15 mouse cellular contexts compared by ENCODE assay signal in genomic region chr8:8648686-8649085, GRCm38 (mm10). TPM values are rescaled to one million over a fixed set of nuclear protein-coding genes. Genes with fewer than 3 reads are reported as not detected.
DNase-seq lines count a peak whose midpoint lies in the region; ATAC-seq and TF ChIP-seq lines count a peak whose summit lies in the region.
"Had no signal": no experiment of that assay in that cellular context is flagged by ENCODE, and none has a peak within 500 bp of the region (broad histone marks: within the 10 kb centered on the region; RNA-seq: fewer than 3 reads in every experiment).

No protein-coding gene starts in this region.

- intact Hi-C loops in gastrocnemius, adult 2 months (cut with DNase I): loop anchor here (10.0 kb wide), 1 partner anchor 164 kb away; no protein-coding TSS in a partner anchor

- no peaks in the 10 kb centered on the region for H3K27me3 ChIP-seq in lung, postnatal 0 days (replicated peaks; ENCODE audit: insufficient read depth, low read length)
- no peaks in the 10 kb centered on the region for H3K27me3 ChIP-seq in intestine, postnatal 0 days (replicated peaks; ENCODE audit: control insufficient read depth, insufficient read depth, low read length)
- H3K27me3 ChIP-seq: hindbrain, embryonic 13.5 days had no signal

- H3K27ac ChIP-seq in gastrocnemius, adult 2 months: no peak overlapping the region
- no peak overlapping the region for H3K27ac ChIP-seq in lung, postnatal 0 days (ENCODE audit: low read length)
- H3K27ac ChIP-seq in intestine, postnatal 0 days (ENCODE audit: low read depth, low read length): no peak overlapping the region
- H3K27ac ChIP-seq: midbrain, embryonic 13.5 days had no signal

- no peaks in the 10 kb centered on the region for H3K36me3 ChIP-seq in lung, postnatal 0 days (ENCODE audit: insufficient read depth, low read length)
- no peaks in the 10 kb centered on the region for H3K36me3 ChIP-seq in intestine, postnatal 0 days (ENCODE audit: control insufficient read depth, insufficient read depth)
- H3K36me3 ChIP-seq: midbrain, embryonic 13.5 days had no signal

- no peak for TF ChIP-seq CTCF in gastrocnemius, adult 2 months (IDR thresholded peaks at IDR 0.05)
- TF ChIP-seq CTCF in lung, postnatal 0 days (IDR thresholded peaks at IDR 0.05): no peak
- no peak for TF ChIP-seq CTCF in intestine, postnatal 0 days (IDR thresholded peaks at IDR 0.05; ENCODE audit: low read depth)

- DNase-seq in gastrocnemius, adult 2 months: no peak
- DNase-seq in gastrocnemius, adult 18-20 months (ENCODE audit: low spot score): no peak
- peak; percentile 12 for DNase-seq in lung, postnatal 0 days (ENCODE audit: low spot score)
- DNase-seq in lung, postnatal 4 days: no peak
- DNase-seq in layer of hippocampus, postnatal 10 days (ENCODE audit: low spot score in 2 of 2): no peak
- DNase-seq in cerebellum, postnatal 4 days (ENCODE audit: low spot score in 2 of 2): no peak
- DNase-seq: adrenal gland, postnatal 10 days; B cell, adult 2 months; cerebellum, adult 2 months; lung, adult 2 months; right cerebral cortex, postnatal 25 days; thymus, postnatal 4 days had no signal

- ATAC-seq in lung, postnatal 0 days: no peak; the same call in 1 of the 2 replicates
- ATAC-seq in intestine, postnatal 0 days: peak; percentile 31; the same call in 1 of the 2 replicates
- ATAC-seq: midbrain, embryonic 13.5 days had no signal

- WGBS in lung, postnatal 0 days: 56% methylated on average over 7 of the region's 7 CpGs
- 49% methylated on average over 7 of the region's 7 CpGs for WGBS in intestine, postnatal 0 days

- H3K4me1 ChIP-seq in lung, postnatal 0 days (ENCODE audit: insufficient read depth, low read depth, low read length): peaks cover 16% of the 10 kb centered on the region
- H3K4me1 ChIP-seq in intestine, postnatal 0 days (replicated peaks; ENCODE audit: control insufficient read depth, insufficient read depth, low read length): peaks cover 13% of the 10 kb centered on the region

- H3K9ac ChIP-seq in lung, postnatal 0 days (replicated peaks; ENCODE audit: low read depth): no peak overlapping the region
- H3K9ac ChIP-seq in intestine, postnatal 0 days (ENCODE audit: low read depth, low read length): no peak overlapping the region
- H3K9ac ChIP-seq: hindbrain, embryonic 13.5 days; midbrain, embryonic 13.5 days had no signal

- no peak for TF ChIP-seq EP300 in lung, postnatal 0 days (IDR thresholded peaks at IDR 0.05)

- H3K4me3 ChIP-seq in gastrocnemius, adult 2 months: peak overlapping the region; percentile 33; the same call in 1 of the 2 replicates
- no peak overlapping the region for H3K4me3 ChIP-seq in lung, postnatal 0 days (ENCODE audit: low read depth, low read length)
- H3K4me3 ChIP-seq in intestine, postnatal 0 days (ENCODE audit: low read depth, low read length): no peak overlapping the region
- H3K4me3 ChIP-seq: hindbrain, embryonic 13.5 days; midbrain, embryonic 13.5 days had no signal

- H3K9me3 ChIP-seq in lung, postnatal 0 days (ENCODE audit: low read length): no peaks in the 10 kb centered on the region
- no peaks in the 10 kb centered on the region for H3K9me3 ChIP-seq in intestine, postnatal 0 days (ENCODE audit: control insufficient read depth)
- H3K9me3 ChIP-seq: hindbrain, embryonic 13.5 days; midbrain, embryonic 13.5 days had no signal

- no peak overlapping the region for H3K4me2 ChIP-seq in lung, postnatal 0 days (replicated peaks; ENCODE audit: low read depth, low read length)
- H3K4me2 ChIP-seq in intestine, postnatal 0 days (replicated peaks; ENCODE audit: low read depth): no peak overlapping the region
- H3K4me2 ChIP-seq: hindbrain, embryonic 13.5 days; midbrain, embryonic 13.5 days had no signal

RNA-seq across cellular contexts. Expression of gene Efnb2, which starts 12.4 kb away (rescaled TPM):
- 1 to 10 TPM; 5.7 to 6.6 TPM for total RNA-seq in gastrocnemius, adult 2 months (2021)
- total RNA-seq in gastrocnemius, adult 18-20 months (2021): 1 to 10 TPM; 3.0 to 6.7 TPM
- 26.7 and 30.1 TPM in 2 replicates for polyA plus RNA-seq in lung, postnatal 0 days (2015; fragmentation: Nextera tagmentation; extraction: Ambion mirVana)
- polyA plus RNA-seq in intestine, postnatal 0 days (2015; fragmentation: Nextera tagmentation; extraction: Ambion mirVana): 6.7 and 7.6 TPM in 2 replicates
- total RNA-seq in layer of hippocampus, postnatal 10 days (2021): 10 to 100 TPM; 40.8 to 48.9 TPM

RNA-seq across cellular contexts. Expression of gene Arglu1, which starts 41.6 kb away (rescaled TPM):
- total RNA-seq in gastrocnemius, adult 2 months (2021): 10 to 100 TPM; 36.4 to 41.4 TPM
- 10 to 100 TPM; 38.7 to 42.4 TPM for total RNA-seq in gastrocnemius, adult 18-20 months (2021)
- 126 and 139 TPM in 2 replicates for polyA plus RNA-seq in lung, postnatal 0 days (2015; fragmentation: Nextera tagmentation; extraction: Ambion mirVana)
- 67.4 and 78.2 TPM in 2 replicates for polyA plus RNA-seq in intestine, postnatal 0 days (2015; fragmentation: Nextera tagmentation; extraction: Ambion mirVana)
- 100 to 1,000 TPM; 118 to 122 TPM for total RNA-seq in layer of hippocampus, postnatal 10 days (2021)

Comparison
In these comparisons a context has a peak if more than half of its experiments do, and no peak if none do; other contexts are left out.
1. RNA of gene Efnb2, which starts 12.4 kb away (total RNA-seq): 40.8 to 48.9 TPM in layer of hippocampus, postnatal 10 days; 3.0 to 6.7 TPM in gastrocnemius, adult 18-20 months and 5.7 to 6.6 TPM in gastrocnemius, adult 2 months; every median in the first group is over 4 times any median in the second.